Mouse (Mus musculus) adrenal gland, postnatal 10 days (tissue): ENCODE data around the gene Npw. TPM values are rescaled to one million over a fixed set of nuclear protein-coding genes. Genes with fewer than 3 reads are reported as not detected.
A peak's percentile ranks its signal among the peaks of the same experiment; 100 is the strongest.

ENCODE experiments used
- DNase-seq: peaks from one replicate; pipeline ENCODE4 v3.0.0; 2021; ENCODE audit warnings: mixed read lengths
- total RNA-seq, 2 experiments: library from RNA; stranded (reverse); gene quantifications; 2 replicates each; pipeline ENCODE4 v1.2.3; 2021

The Npw gene
- total RNA-seq, 2 experiments from 2014 or later: not detected

DNA sequence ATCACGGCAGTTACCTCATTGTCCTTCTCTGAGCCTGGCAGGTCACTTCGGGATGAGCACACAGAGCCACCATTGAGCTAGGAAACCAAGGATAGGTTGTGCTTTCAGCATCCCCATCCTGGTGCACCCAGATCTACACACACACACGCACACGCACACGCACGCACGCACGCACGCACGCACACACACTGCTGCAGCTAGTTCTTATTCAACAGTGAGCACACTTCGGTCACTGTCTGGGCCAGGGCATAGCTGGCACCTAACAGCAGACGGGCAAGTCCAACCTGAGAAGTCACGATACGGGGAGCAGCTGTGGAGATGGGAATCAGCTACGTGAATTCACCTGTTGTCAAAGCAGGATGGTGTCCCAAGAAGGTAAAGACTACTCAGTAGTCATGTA lies 17.7 kb downstream of the Npw start:
- DNase-seq: no peak

- DNase-seq: no peak
Observed at GRCm38 (mm10) chr17:24640119-24640518, 18.1 kb downstream of the Npw start.

GRCm38 (mm10) chr17:24639571-24639988 lies 18.7 kb downstream of the Npw start:
- no peak for DNase-seq

DNA sequence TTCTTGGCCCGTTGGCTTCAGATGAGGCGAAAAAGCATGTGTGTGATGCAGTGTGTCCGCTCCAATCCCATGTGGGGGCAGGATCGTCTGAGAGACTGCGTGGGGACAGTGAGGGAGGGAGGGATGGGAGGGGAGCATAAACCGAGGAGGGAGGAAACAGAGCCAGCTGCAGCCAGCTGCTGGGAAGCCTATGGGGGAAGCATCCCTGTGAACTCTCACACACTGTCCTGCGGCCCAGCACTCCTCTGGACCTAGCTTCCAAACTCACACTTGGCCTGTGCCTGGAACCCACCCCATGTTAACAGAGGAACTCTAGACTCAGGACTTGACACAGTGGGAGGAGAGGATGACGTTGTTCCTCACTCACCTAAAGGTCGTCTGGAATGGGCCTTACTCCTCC lies 19.4 kb downstream of the Npw start:
- DNase-seq: no peak

GRCm38 (mm10) chr17:24638214-24638613 lies 20.0 kb downstream of the Npw start:
- DNase-seq: no peak

DNA sequence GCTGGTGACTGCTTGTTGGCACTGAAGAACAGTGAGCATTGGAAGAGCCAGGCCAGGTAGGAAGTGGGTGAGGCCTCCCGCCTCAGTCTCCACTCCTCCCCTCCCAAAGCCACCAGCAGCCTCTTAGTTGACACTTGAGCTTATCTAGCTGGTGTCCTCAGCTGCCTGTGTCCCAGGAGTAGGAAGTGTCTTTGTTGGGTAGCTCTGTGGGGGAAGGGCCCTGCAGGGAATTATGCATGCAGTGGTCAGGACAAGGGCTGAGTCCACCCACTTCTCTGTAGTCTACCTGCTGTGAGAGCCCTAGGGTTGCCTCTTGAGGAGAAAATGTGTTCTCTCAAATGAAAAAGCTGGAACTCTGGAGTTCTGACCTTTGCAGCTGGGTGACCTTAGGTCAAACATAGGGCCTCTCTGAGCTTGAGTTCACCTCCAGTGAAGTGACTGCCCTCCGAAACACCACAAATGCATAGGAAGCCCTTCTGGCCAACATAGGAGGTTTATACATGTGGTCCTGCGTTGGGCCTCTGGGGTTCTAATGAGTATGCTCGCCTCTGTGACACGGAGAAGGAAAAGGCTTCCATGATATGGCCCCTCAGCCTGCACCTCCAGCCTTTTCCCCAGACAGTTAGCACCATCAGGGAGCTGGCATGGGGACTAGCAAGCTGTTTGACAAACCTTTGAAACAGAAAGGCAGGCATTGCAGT lies 21.3 kb downstream of the Npw start:
- DNase-seq: no peak

DNA sequence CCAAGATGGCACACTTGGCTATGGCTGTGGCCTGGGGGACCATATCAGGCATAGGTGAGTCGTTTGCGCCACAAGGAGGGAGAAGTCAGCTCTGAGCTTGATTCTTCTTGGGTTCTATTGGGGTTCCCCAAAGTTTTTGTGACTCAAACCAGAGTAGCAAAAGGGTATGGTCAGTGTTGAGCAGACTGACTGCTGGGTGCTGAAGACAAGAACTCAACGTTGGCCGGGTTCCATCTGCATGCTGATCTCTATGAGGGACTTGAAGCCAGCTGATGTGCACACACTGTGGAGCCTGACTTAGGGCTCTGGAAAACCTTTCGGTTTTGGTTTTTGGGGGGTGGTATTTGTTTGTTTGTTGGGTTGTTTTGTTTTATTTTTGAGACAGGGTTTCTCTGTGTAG lies 22.6 kb downstream of the Npw start:
- no peak for DNase-seq

DNA sequence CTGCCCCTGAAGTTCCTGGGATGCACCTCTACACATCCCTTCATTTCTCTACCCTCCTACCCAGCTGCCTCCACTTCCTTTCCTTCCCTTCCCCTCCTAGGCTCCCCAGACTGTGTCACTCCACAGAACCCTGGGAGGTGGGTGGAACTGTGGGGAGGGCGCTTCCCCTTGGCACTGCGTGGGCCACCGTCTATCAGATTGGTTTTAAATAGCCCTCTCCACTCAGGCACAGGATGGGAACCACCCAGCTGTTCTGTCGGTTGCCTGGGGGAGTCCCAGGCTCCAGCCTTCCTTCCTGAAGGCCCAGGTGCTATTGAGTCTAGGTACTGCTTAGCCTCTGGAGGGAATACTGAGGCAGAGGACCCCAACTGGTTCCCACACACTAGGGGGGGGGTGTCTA lies 23.2 kb downstream of the Npw start:
- DNase-seq: no peak

- DNase-seq: no peak
Observed at GRCm38 (mm10) chr17:24633831-24634230, 24.4 kb downstream of the Npw start.

DNA sequence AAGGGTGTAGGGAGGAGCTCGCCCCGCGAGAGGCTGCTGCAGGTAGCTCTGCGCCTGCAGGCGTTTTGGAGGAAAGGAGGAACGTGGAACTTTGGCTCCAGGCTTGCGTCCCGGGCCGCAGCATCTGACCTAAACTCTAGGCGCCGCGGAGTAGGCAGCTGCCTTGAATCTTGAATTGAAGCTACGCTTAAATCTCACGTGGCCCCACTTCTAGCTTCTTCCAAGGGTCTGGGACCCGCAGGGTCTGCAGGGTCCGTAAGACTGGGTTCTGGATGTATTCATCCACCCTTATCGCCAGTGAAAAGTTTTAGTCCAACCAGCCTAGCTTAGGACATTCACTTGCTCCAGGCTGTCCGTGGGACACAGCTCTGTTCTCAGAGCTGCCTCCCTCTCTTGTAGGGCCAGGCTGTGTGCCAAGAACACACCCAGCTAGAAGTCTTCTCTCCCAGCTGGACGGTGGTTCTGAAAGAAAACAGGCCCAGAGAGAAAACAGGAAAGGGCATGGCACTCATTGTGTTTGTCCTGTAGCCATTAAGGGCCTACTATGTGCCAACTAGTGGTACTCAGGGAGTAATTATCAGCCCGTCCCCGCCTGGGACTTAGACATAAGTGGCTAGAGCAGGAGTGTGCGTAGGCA lies 25.3 kb downstream of the Npw start:
- DNase-seq: peak; percentile 70

GRCm38 (mm10) chr17:24632167-24632812 lies 26.0 kb downstream of the Npw start, which contains the start of the genes Tsc2 and Nthl1:
TSS of gene Tsc2 (minus strand) at chr17:24632630.
TSS of gene Nthl1 (plus strand) at chr17:24632680.
- peak; percentile 90 for DNase-seq

- no peak for DNase-seq
Observed at GRCm38 (mm10) chr17:24630072-24630471, 28.2 kb downstream of the Npw start.

GRCm38 (mm10) chr17:24628646-24629045 lies 29.6 kb downstream of the Npw start:
- peak; percentile 87 for DNase-seq

DNA sequence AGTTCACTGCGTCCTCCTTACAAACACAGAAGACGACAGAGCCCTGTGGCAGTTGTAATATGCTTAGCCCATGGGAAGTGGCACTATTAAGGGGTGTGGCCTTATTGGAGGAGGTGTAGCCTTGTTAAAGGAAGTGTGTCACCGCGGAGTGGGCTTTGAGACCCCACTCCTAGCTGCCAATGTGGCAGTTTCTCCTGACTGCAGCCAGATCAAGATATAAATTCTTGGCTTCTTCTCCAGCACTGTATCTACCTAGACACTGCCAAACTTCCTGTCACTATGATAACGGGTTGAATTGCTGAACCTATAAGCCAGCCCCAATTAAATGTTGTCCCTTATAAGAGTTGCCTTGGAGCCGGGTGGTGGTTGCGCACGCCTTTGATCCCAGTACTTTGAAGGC lies 32.8 kb downstream of the Npw start:
- no peak for DNase-seq

- DNase-seq: no peak
Observed at GRCm38 (mm10) chr17:24617561-24618194, 40.6 kb downstream of the Npw start.

GRCm38 (mm10) chr17:24610711-24611110 lies 47.5 kb downstream of the Npw start:
- DNase-seq: no peak

DNA sequence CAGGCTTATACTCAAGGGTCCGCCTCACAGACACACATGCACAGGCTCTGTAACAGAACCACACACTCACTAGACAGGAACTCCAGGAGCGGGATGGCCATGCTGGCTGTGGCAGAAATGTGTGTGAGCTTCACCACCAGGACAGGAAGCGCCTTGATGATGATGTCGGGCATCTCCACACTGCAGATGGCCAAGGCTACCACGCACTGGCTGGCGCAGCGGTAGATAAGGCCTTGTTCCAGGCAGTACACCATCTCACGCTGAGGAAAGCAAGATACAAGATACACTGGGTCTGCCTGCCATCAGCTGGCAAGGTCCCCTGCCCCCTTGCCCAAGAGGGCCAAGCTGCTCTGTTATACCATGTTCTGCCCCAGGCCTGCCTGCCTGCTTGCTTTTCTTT lies 49.4 kb downstream of the Npw start:
- DNase-seq: no peak

DNA sequence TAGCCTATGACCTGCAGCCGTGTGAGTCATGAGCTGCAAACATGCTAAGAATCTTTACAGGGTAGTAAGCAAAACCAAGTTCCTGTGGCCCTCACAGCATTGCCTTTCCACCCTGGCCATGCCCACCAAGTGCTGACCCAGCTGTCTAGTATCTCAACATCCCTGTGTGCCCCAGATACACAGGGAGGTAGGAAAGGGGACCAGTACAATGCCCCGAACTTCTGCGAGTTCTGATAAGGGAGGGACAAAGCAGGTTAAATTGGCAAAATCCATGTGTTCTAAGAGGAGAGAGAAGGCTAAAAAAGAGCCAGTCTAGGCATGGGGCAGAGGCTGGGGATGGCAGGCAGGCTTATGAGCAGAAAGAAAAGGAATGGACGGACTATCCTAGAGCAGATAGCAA lies 49.9 kb downstream of the Npw start:
- DNase-seq: no peak

Other genes starting within 250 kb of the Npw start
- 100 to 1,000 TPM in 1 of 2 experiments, 10 to 100 TPM in 1; 79.5 to 103 TPM for gene Rnps1, start 243.9 kb downstream of the Npw start, total RNA-seq
- 100 to 1,000 TPM; 654 to 683 TPM for gene Eci1, start 231.8 kb downstream of the Npw start, total RNA-seq
- gene Dnase1l2, start 215.4 kb downstream of the Npw start, total RNA-seq: 1 to 10 TPM in 1 of 2 experiments, under 1 TPM in 1; 0.96 to 3.0 TPM
- 10 to 100 TPM; 19.0 to 25.2 TPM for gene E4f1, start 188.1 kb downstream of the Npw start, total RNA-seq
- gene Pgp, start 188.1 kb downstream of the Npw start, total RNA-seq: 10 to 100 TPM; 44.0 to 49.2 TPM
- under 1 TPM; 0.36 to 0.51 TPM for gene Bricd5, start 184.6 kb downstream of the Npw start, total RNA-seq
- 10 to 100 TPM; 20.3 to 23.9 TPM for gene Mlst8, start 179.4 kb downstream of the Npw start, total RNA-seq
- gene Caskin1, start 169.9 kb downstream of the Npw start, total RNA-seq: 10 to 100 TPM; 11.1 to 26.5 TPM
- 100 to 1,000 TPM in 1 of 2 experiments, 10 to 100 TPM in 1; 83.5 to 104 TPM for gene Traf7, start 130.5 kb downstream of the Npw start, total RNA-seq
- 1 to 10 TPM; 1.2 to 1.5 TPM for gene Rab26, start 124.2 kb downstream of the Npw start, total RNA-seq
- 10 to 100 TPM; 40.2 to 51.0 TPM for gene Pkd1, start 108.6 kb downstream of the Npw start, total RNA-seq
- 100 to 1,000 TPM in 1 of 2 experiments, 10 to 100 TPM in 1; 84.9 to 110 TPM for gene Tsc2, start 25.8 kb downstream of the Npw start, total RNA-seq
- 10 to 100 TPM in 1 of 2 experiments, 1 to 10 TPM in 1; 6.4 to 11.6 TPM for gene Nthl1, start 25.8 kb downstream of the Npw start, total RNA-seq
- gene Slc9a3r2, start 8.1 kb downstream of the Npw start, total RNA-seq: 10 to 100 TPM; 66.9 to 72.8 TPM
- 10 to 100 TPM; 38.9 to 42.2 TPM for gene Zfp598, start 11.2 kb upstream of the Npw start, total RNA-seq
- 10 to 100 TPM in 1 of 2 experiments, 1 to 10 TPM in 1; 5.8 to 11.7 TPM for gene Syngr3, start 31.5 kb upstream of the Npw start, total RNA-seq
- gene Gfer, start 37.7 kb upstream of the Npw start, total RNA-seq: 10 to 100 TPM; 36.0 to 36.8 TPM
- gene Noxo1, start 37.8 kb upstream of the Npw start, total RNA-seq: 1 to 10 TPM; 4.3 to 6.6 TPM
- 10 to 100 TPM; 39.1 to 39.9 TPM for gene Tbl3, start 49.2 kb upstream of the Npw start, total RNA-seq
- gene Rnf151, start 59.6 kb upstream of the Npw start, total RNA-seq: under 1 TPM in 1 of 2 experiments, not detected in 1; 0.24 TPM
- 100 to 1,000 TPM; 785 to 825 TPM for gene Rps2, start 59.7 kb upstream of the Npw start, total RNA-seq
- 100 to 1,000 TPM; 422 to 522 TPM for gene Ndufb10, start 66.0 kb upstream of the Npw start, total RNA-seq
- gene Rpl3l, start 69.4 kb upstream of the Npw start, total RNA-seq: 10 to 100 TPM; 12.0 to 51.3 TPM
- gene Msrb1, start 78.2 kb upstream of the Npw start, total RNA-seq: 10 to 100 TPM; 75.1 to 93.3 TPM
- gene Hs3st6, start 94.5 kb upstream of the Npw start, total RNA-seq: 1 to 10 TPM; 1.6 to 2.0 TPM
- under 1 TPM; 0.48 to 0.75 TPM for gene Meiob, start 145.8 kb upstream of the Npw start, total RNA-seq
- 100 to 1,000 TPM; 132 to 147 TPM for gene Hagh, start 181.7 kb upstream of the Npw start, total RNA-seq
- gene Fahd1, start 191.9 kb upstream of the Npw start, total RNA-seq: 10 to 100 TPM; 43.4 to 52.2 TPM
- gene Igfals, start 207.5 kb upstream of the Npw start, total RNA-seq: 10 to 100 TPM in 1 of 2 experiments, 1 to 10 TPM in 1; 9.1 to 17.1 TPM
- 10 to 100 TPM; 42.2 to 43.7 TPM for gene Nubp2, start 227.9 kb upstream of the Npw start, total RNA-seq
- 10 to 100 TPM; 31.5 to 35.6 TPM for gene Spsb3, start 228.2 kb upstream of the Npw start, total RNA-seq
- 10 to 100 TPM; 30.2 to 45.4 TPM for gene Eme2, start 236.6 kb upstream of the Npw start, total RNA-seq
- 100 to 1,000 TPM; 123 to 140 TPM for gene Mrps34, start 236.7 kb upstream of the Npw start, total RNA-seq
- 10 to 100 TPM; 43.6 to 51.3 TPM for gene Nme3, start 238.0 kb upstream of the Npw start, total RNA-seq